Mouse (Mus musculus): ENCODE measurements around the gene Vmn1r198. TPM values are rescaled to one million over a fixed set of nuclear protein-coding genes. Genes with fewer than 3 reads are reported as not detected.
"Not testable (repeated sequence)": the region's sequence is repeated elsewhere in the genome, so short reads cannot be mapped to it uniquely, and the experiment has no call there.

The Vmn1r198 gene
- not detected for polyA plus RNA-seq (2021)

DNA sequence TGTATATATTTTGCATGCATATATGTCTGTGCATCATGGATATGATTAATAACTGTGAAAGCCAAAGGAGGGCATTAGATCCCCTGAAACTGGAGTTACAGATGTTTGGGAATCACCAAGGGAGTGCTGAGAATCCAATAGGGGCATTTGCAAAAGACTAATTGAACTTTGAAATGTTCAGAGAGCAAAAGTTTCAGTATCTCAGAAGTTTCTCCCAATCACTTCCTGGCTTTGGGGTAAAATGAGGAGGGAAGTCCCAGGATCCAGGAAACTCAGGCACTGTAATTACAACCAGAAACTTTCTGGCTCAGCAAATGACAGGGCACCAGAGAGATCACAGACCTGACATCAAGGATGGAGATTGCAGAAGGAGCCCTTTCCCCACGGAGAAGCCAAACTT is at the start of gene Vmn1r198:
Gene Vmn1r198 (plus strand): TSS at position 301 of the 400 bp plus-strand sequence.
- in situ Hi-C loops (cut with MboI; ENCODE audit: low pct_unique_long_range_greater_than_20kb): no loop called here
- TF ChIP-seq CTCF (IDR thresholded peaks at IDR 0.05): no peak
- DNase-seq (ENCODE audit: low read depth, low spot score) (no peak), ATAC-seq (no peak)
- no peaks in the 10 kb centered on the region for H3K27me3 ChIP-seq
- CTCF ChIA-PET: no interaction called here
- POLR2A ChIA-PET: no interaction called here

DNA sequence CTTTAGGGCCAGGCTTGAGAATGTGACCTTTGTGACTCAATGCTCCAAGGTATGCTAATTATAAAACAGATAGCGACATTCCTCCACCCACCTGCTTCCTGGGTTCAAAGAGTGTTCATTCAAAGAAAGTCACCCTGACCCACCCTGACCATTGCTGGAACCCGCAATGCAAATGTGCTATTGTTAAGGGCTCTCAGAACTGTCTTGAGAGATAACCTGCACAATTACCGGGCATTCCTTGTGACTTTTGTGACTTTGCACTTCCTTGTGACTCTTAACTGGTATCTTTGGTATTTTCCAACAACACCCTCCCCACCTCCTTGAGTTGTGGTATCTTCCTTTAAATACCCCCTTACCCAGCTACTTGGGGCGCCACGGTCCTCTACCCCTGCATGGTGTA is 42.1 kb upstream of the Vmn1r198 start:
- POLR2A ChIA-PET: not testable (repeated sequence)

DNA sequence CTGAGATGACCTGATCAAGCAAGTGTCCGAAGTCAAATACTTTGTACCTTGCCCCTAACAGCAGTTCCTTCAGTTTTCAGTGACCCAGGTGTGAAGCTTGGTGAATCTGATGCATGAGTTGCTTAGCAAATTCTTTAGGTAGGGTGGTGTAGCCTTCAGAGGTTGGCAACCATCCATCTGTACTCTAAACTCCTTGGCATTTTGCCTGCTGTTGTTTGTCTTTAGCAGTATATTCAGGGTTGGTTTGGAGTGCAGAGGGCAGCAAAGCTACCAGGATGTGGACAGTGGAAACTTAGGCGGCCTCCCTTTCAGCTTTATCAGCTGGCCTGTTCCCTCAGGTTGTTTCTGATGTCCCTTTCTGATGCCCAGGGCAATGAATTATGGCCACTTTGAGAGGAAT is 34.8 kb upstream of the Vmn1r198 start:
- ATAC-seq (no peak), DNase-seq (ENCODE audit: low read depth, low spot score) (no peak)
- in situ Hi-C loops (cut with MboI; ENCODE audit: low pct_unique_long_range_greater_than_20kb): no loop called here
- H3K27me3 ChIP-seq: no peaks in the 10 kb centered on the region
- POLR2A ChIA-PET: no interaction called here
- TF ChIP-seq CTCF (IDR thresholded peaks at IDR 0.05): no peak
- CTCF ChIA-PET: no interaction called here

More for the DNA sequence above, 42.1 kb upstream of the Vmn1r198 start:
- ATAC-seq; H3K27me3 ChIP-seq; CTCF ChIA-PET; DNase-seq (ENCODE audit: low read depth, low spot score); in situ Hi-C loops (cut with MboI; ENCODE audit: low pct_unique_long_range_greater_than_20kb): not testable (repeated sequence)

DNA sequence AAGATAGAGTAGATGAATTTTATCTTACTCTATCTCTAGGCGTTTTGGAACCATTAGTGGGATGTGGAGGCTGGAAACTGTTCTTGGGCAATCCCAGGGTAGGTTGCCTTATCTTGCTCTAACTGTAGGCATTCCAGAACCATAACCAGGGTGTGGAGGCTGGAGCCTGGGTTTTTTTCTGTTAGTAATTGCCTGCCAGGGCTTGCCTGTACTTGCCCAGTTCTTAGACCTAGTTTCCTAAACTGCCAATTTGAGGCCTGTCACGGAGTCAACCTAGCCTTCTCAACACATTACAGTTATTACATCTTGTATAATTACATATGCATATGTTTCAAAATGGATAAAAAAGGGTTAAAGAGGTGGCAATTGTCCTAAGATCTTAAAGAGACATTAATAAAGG is 32.8 kb upstream of the Vmn1r198 start:
- in situ Hi-C loops (cut with MboI; ENCODE audit: low pct_unique_long_range_greater_than_20kb): no loop called here
- DNase-seq (ENCODE audit: low read depth, low spot score): no peak
- no peak for TF ChIP-seq CTCF (IDR thresholded peaks at IDR 0.05)
- ATAC-seq: no peak
- no peaks in the 10 kb centered on the region for H3K27me3 ChIP-seq
- POLR2A ChIA-PET: no interaction called here
- CTCF ChIA-PET: no interaction called here

DNA sequence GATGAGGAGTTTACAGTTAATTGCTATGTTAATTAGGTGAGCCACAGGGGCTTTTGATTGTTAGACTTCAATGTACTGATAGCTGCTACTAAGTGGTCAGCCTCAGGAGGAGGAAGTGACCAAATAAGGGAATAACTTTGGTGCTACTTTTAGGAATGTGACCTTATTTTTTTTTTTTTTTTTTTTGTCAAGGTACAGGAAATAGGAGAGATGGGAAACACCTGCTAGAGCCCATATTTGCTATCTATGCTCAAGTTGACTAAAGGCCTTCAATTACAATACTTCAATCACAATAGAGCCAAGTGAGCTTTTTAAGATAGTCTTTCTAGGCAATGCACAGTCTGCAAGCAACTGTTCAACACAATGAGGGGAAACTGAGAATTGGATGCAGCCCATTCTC is 30.1 kb upstream of the Vmn1r198 start:
- DNase-seq (ENCODE audit: low read depth, low spot score) (no peak), ATAC-seq (no peak)
- ChIA-PET POLR2A (no interaction called here), CTCF (no interaction called here)
- in situ Hi-C loops (cut with MboI; ENCODE audit: low pct_unique_long_range_greater_than_20kb): no loop called here
- H3K27me3 ChIP-seq: no peaks in the 10 kb centered on the region
- TF ChIP-seq CTCF (IDR thresholded peaks at IDR 0.05): no peak

DNA sequence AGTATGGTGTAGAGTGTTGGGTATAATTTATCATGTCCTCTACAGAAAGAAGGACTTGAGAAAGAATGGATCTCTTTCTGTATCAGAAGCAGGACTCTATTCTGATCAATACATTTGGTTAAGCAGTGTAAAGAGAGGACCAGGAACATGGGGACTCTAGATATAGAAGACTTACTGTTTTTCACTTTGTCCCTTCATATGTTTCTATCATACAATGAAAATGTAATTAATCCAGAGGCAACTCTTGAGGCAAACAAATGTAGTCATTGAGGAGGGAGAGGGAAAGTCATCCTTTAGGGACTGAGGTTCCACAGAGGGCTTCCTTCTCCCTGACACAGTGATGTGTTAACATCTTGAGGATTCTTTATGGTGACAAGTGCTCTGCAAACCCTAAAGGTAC is 25.9 kb upstream of the Vmn1r198 start, which contains the start of gene Vmn1r197:
Gene Vmn1r197 (plus strand): TSS at position 301 of the 400 bp plus-strand sequence.
- no peak for TF ChIP-seq CTCF (IDR thresholded peaks at IDR 0.05)
- DNase-seq (ENCODE audit: low read depth, low spot score) (no peak), ATAC-seq (no peak)
- CTCF ChIA-PET: no interaction called here
- H3K27me3 ChIP-seq: no peaks in the 10 kb centered on the region
- in situ Hi-C loops (cut with MboI; ENCODE audit: low pct_unique_long_range_greater_than_20kb): no loop called here
- POLR2A ChIA-PET: no interaction called here

DNA sequence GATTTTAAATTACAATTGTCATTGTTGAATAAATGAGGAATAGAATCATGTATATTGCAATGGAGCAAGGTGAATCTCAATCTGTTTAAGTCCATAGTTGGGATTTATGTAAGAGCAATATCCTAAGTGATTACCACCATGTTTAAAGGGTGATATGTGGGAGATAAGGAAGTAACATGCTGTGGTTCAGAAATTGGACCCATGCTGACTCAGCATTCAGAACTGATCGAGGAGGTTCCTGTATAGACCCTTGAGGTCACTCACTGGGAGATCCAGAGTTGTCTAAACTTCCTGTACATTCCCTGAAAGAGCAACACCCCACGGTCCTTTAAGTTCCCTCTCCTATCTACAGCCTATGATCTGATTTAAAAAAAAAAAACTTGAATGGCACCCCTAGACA is 16.9 kb upstream of the Vmn1r198 start:
- CTCF ChIA-PET: no interaction called here
- no peak for DNase-seq (ENCODE audit: low read depth, low spot score)
- ATAC-seq: no peak
- H3K27me3 ChIP-seq: no peaks in the 10 kb centered on the region
- POLR2A ChIA-PET: no interaction called here
- TF ChIP-seq CTCF (IDR thresholded peaks at IDR 0.05): no peak
- in situ Hi-C loops (cut with MboI; ENCODE audit: low pct_unique_long_range_greater_than_20kb): no loop called here

DNA sequence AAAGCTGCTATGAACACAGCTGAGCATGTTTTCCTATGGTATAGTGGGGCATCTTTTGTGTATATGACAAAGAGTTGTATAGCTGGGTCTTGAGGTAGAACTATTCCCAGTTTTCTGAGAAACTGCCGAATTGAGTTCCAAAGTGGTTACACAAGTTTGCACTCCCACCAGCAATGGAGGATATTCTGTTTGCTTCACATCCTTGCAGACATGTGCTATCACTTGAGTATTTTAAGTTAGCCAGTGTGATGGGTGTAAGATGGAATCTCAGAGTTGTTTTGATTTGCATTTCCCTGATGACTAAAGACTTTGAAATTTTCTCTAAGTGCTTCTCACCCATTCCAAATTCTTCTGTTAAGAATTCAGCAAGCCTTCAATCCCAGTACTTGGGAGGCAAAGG is 14.6 kb upstream of the Vmn1r198 start:
- DNase-seq (ENCODE audit: low read depth, low spot score) (no peak), ATAC-seq (no peak)
- no peaks in the 10 kb centered on the region for H3K27me3 ChIP-seq
- in situ Hi-C loops (cut with MboI; ENCODE audit: low pct_unique_long_range_greater_than_20kb): no loop called here
- POLR2A ChIA-PET: no interaction called here
- TF ChIP-seq CTCF (IDR thresholded peaks at IDR 0.05): no peak
- CTCF ChIA-PET: no interaction called here

DNA sequence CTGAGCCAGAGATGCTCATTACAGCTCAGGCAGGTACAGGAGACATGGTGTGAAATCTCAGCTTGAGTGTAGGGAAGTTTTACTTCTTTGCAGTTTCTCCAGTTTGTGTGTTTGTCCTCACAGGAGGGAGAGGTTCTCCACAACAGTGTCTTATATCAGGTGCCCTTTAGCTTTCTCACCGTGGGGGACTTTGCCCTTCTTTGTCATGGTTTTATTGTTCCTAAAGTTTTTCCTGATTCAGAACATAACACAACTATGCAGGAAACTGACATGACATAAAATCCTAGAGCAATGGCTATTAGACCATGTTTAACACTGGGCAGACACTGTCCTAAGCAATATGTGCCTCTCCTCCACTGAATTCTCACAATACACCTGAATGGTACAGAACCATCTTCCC is 649 bp downstream of the Vmn1r198 start:
- TF ChIP-seq CTCF (IDR thresholded peaks at IDR 0.05): no peak
- ChIA-PET POLR2A (no interaction called here), CTCF (no interaction called here)
- in situ Hi-C loops (cut with MboI; ENCODE audit: low pct_unique_long_range_greater_than_20kb): no loop called here
- H3K27me3 ChIP-seq: no peaks in the 10 kb centered on the region
- DNase-seq (ENCODE audit: low read depth, low spot score) (no peak), ATAC-seq (no peak)

DNA sequence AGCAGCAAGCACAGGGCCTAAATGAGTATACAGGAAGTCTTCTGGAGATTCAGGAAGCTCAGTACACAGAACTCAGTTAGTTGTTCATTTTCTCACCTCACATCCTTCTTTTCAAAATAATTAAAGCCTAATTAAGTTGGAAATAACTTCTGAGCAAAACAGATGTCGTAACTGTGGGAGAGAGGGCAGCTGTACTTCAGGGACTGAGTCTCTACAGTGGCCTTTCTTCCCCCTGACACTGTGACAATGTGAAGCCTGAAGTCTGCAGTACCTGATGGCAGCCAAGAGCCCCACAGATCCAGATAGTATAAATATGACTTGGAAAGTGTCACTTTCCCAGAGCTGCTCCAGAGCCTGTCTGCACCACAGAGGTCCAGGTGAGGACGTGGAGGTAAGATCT is 29.4 kb downstream of the Vmn1r198 start, which contains the start of gene Vmn1r199:
Gene Vmn1r199 (plus strand): TSS at position 301 of the 400 bp plus-strand sequence.
- ATAC-seq: no peak
- no peak for DNase-seq (ENCODE audit: low read depth, low spot score)
- in situ Hi-C loops (cut with MboI; ENCODE audit: low pct_unique_long_range_greater_than_20kb): no loop called here
- POLR2A ChIA-PET: no interaction called here
- no peaks in the 10 kb centered on the region for H3K27me3 ChIP-seq
- CTCF ChIA-PET: no interaction called here
- no peak for TF ChIP-seq CTCF (IDR thresholded peaks at IDR 0.05)

DNA sequence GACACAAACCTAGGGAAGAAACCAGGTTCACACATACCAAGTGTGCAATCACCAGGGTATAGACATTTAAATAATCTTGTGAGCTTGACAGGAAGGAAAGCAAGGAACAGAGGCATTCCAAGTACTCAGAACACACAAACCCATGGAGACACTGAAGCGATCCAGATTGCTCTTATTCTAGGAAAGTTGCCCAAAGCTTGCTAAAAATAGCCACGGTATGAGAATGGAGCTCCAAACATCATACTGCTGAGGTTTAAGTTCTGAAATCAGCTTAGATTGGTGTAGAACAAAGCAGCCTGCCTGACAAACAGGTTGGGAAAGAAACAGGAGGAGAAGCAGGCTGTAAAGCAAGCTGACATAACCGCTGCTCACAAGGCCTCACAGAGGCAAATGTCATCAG is 31.0 kb downstream of the Vmn1r198 start:
- ATAC-seq; DNase-seq (ENCODE audit: low read depth, low spot score); H3K27me3 ChIP-seq; POLR2A ChIA-PET; in situ Hi-C loops (cut with MboI; ENCODE audit: low pct_unique_long_range_greater_than_20kb); CTCF ChIA-PET: not testable (repeated sequence)

DNA sequence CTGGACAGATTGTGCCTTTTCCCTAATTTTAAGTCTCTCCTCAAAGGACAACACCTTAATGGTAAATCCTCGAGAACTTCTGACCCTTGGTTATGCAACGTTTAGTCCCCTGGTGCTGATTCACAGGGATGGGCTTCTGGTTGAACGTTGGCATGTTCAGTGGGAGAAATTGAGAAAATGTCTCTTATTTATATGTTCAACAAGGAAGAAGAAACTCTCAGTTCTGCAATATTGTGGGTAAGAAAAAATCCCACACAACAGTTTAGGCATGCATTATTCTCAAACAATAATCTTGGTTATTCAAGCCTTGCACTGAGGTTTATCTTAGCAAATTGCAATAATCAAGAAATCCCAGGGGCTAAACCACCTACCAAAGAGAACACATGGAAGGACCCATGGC is 33.2 kb downstream of the Vmn1r198 start:
- in situ Hi-C loops (cut with MboI; ENCODE audit: low pct_unique_long_range_greater_than_20kb): no loop called here
- no peaks in the 10 kb centered on the region for H3K27me3 ChIP-seq
- TF ChIP-seq CTCF (IDR thresholded peaks at IDR 0.05): no peak
- CTCF ChIA-PET: no interaction called here
- POLR2A ChIA-PET: no interaction called here
- DNase-seq (ENCODE audit: low read depth, low spot score) (no peak), ATAC-seq (no peak)

Measured in Patski (cell line).